In genomic region chr5:134052614-134053013, GRCm38 (mm10) we compare ENCODE assay signal across 25 mouse cellular contexts. TPM values are rescaled to one million over a fixed set of nuclear protein-coding genes. Genes with fewer than 3 reads are reported as not detected.
DNase-seq lines count a peak whose midpoint lies in the region; ATAC-seq and TF ChIP-seq lines count a peak whose summit lies in the region.
"Had no signal": no experiment of that assay in that cellular context is flagged by ENCODE, and none has a peak within 500 bp of the region (broad histone marks: within the 10 kb centered on the region; RNA-seq: fewer than 3 reads in every experiment).

No protein-coding gene starts in this region.

- 87% methylated on average over 4 of the region's 4 CpGs for WGBS in hindbrain, postnatal 0 days
- 91% methylated on average over 4 of the region's 4 CpGs for WGBS in hindbrain, embryonic 16.5 days
- WGBS in liver, adult 2 months = 87% methylated on average over 4 of the region's 4 CpGs
- WGBS in forebrain, embryonic 13.5 days = 73% methylated on average over 4 of the region's 4 CpGs

- no peaks in the 10 kb centered on the region for H3K27me3 ChIP-seq in hindbrain, postnatal 0 days (ENCODE audit: insufficient read depth, low read length)
- no peaks in the 10 kb centered on the region for H3K27me3 ChIP-seq in hindbrain, embryonic 16.5 days (replicated peaks; ENCODE audit: control insufficient read depth, insufficient read depth, low read length)
- no peaks in the 10 kb centered on the region for H3K27me3 ChIP-seq in liver, adult 2 months (ENCODE audit: control insufficient read depth, insufficient read depth, low read length)
- H3K27me3 ChIP-seq in forebrain, embryonic 13.5 days = no peaks in the 10 kb centered on the region
- H3K27me3 ChIP-seq: heart, embryonic 15.5 days; intestine, embryonic 15.5 days; limb, embryonic 15.5 days; neural tube, embryonic 15.5 days had no signal

- no peak for ATAC-seq in hindbrain, postnatal 0 days
- ATAC-seq in hindbrain, embryonic 16.5 days = no peak
- ATAC-seq in forebrain, embryonic 13.5 days = no peak
- ATAC-seq: intestine, embryonic 15.5 days had no signal

- no peak overlapping the region for H3K4me2 ChIP-seq in hindbrain, postnatal 0 days (ENCODE audit: low read depth, low read length)
- no peak overlapping the region for H3K4me2 ChIP-seq in hindbrain, embryonic 16.5 days (ENCODE audit: low read length)
- no peak overlapping the region for H3K4me2 ChIP-seq in forebrain, embryonic 13.5 days
- H3K4me2 ChIP-seq: heart, embryonic 15.5 days; hindbrain, embryonic 13.5 days; intestine, embryonic 15.5 days; limb, embryonic 15.5 days; neural tube, embryonic 15.5 days had no signal

- no peak for TF ChIP-seq POLR2A in liver, adult 2 months (IDR thresholded peaks at IDR 0.05; ENCODE audit: extremely low read depth, insufficient read depth, low read length)

- no peak overlapping the region for H3K4me3 ChIP-seq in hindbrain, postnatal 0 days (ENCODE audit: low read length)
- H3K4me3 ChIP-seq in hindbrain, embryonic 16.5 days (ENCODE audit: low read length) = no peak overlapping the region
- H3K4me3 ChIP-seq in liver, adult 2 months (ENCODE audit: insufficient read depth, low read depth, low read length) = no peak overlapping the region
- H3K4me3 ChIP-seq in forebrain, embryonic 13.5 days = no peak overlapping the region
- H3K4me3 ChIP-seq: heart, embryonic 15.5 days; hindbrain, embryonic 13.5 days; intestine, embryonic 15.5 days; limb, embryonic 15.5 days; midbrain, embryonic 10.5 days; neural tube, embryonic 15.5 days had no signal

- H3K79me2 ChIP-seq in liver, adult 2 months (ENCODE audit: control insufficient read depth, insufficient read depth, low read length) = no peaks in the 10 kb centered on the region

- no peak overlapping the region for H3K27ac ChIP-seq in hindbrain, postnatal 0 days
- no peak overlapping the region for H3K27ac ChIP-seq in hindbrain, embryonic 16.5 days (ENCODE audit: low read depth, low read length)
- no peak overlapping the region for H3K27ac ChIP-seq in liver, adult 2 months (replicated peaks; ENCODE audit: insufficient read depth, low read depth, low read length)
- H3K27ac ChIP-seq in forebrain, embryonic 13.5 days = no peak overlapping the region
- H3K27ac ChIP-seq: heart, embryonic 15.5 days; hindbrain, embryonic 13.5 days; intestine, embryonic 15.5 days; limb, embryonic 15.5 days; midbrain, embryonic 10.5 days; neural tube, embryonic 15.5 days had no signal

- H3K36me3 ChIP-seq in hindbrain, postnatal 0 days (ENCODE audit: insufficient read depth, low read length) = no peaks in the 10 kb centered on the region
- H3K36me3 ChIP-seq in hindbrain, embryonic 16.5 days (ENCODE audit: control insufficient read depth, insufficient read depth, low read length) = no peaks in the 10 kb centered on the region
- H3K36me3 ChIP-seq in liver, adult 2 months (ENCODE audit: control insufficient read depth, insufficient read depth, low read length) = no peaks in the 10 kb centered on the region
- no peaks in the 10 kb centered on the region for H3K36me3 ChIP-seq in forebrain, embryonic 13.5 days (ENCODE audit: poor library complexity, severe bottlenecking)
- H3K36me3 ChIP-seq: heart, embryonic 15.5 days; hindbrain, embryonic 13.5 days; intestine, embryonic 15.5 days; limb, embryonic 15.5 days; midbrain, embryonic 10.5 days; neural tube, embryonic 15.5 days had no signal

- peak; percentile 29; the same call in 1 of the 2 replicates for TF ChIP-seq CTCF in hindbrain, postnatal 0 days (IDR thresholded peaks at IDR 0.05; ENCODE audit: low read depth)
- TF ChIP-seq CTCF in liver, adult 2 months (IDR thresholded peaks at IDR 0.05; ENCODE audit: low read depth, low read length) = peak; percentile 14; the same call in 1 of the 2 replicates

- no peak for DNase-seq in hindbrain, postnatal 0 days (ENCODE audit: low spot score)
- no peak for DNase-seq in liver, adult 2 months (ENCODE audit: extremely low read depth, low read depth, low spot score)
- no peak for DNase-seq in liver
- peak; percentile 32 for DNase-seq in A20 (ENCODE audit: low read depth, low spot score)
- DNase-seq in ZHBTc4 (ENCODE audit: low read depth, low spot score) = peak; percentile 36
- no peak for DNase-seq in kidney, adult 8-10 months
- DNase-seq: adrenal gland, adult 2 months; B cell, adult 2 months; cerebellum, adult 11 months; cerebellum, postnatal 14 days; heart, postnatal 36 days; kidney, postnatal 25 days; left cerebral cortex, postnatal 4 days; lung, adult 18-20 months; lung, postnatal 4 days; right cerebral cortex, adult 18-20 months; thymus, adult 2 months had no signal

- no peaks in the 10 kb centered on the region for H3K4me1 ChIP-seq in hindbrain, postnatal 0 days (ENCODE audit: insufficient read depth, low read length)
- H3K4me1 ChIP-seq in hindbrain, embryonic 16.5 days (ENCODE audit: control insufficient read depth, insufficient read depth, low read depth, low read length) = no peaks in the 10 kb centered on the region
- no peaks in the 10 kb centered on the region for H3K4me1 ChIP-seq in liver, adult 2 months (ENCODE audit: control insufficient read depth, insufficient read depth, low read length)
- H3K4me1 ChIP-seq in forebrain, embryonic 13.5 days = no peaks in the 10 kb centered on the region
- H3K4me1 ChIP-seq: heart, embryonic 15.5 days; intestine, embryonic 15.5 days had no signal

- no peaks in the 10 kb centered on the region for H3K9me3 ChIP-seq in hindbrain, postnatal 0 days (ENCODE audit: low read length)
- H3K9me3 ChIP-seq in hindbrain, embryonic 16.5 days (ENCODE audit: control insufficient read depth, low read length) = no peaks in the 10 kb centered on the region
- no peaks in the 10 kb centered on the region for H3K9me3 ChIP-seq in forebrain, embryonic 13.5 days (replicated peaks)
- H3K9me3 ChIP-seq: heart, embryonic 15.5 days; hindbrain, embryonic 13.5 days; intestine, embryonic 15.5 days; limb, embryonic 15.5 days; midbrain, embryonic 10.5 days; neural tube, embryonic 15.5 days had no signal

- no peak overlapping the region for H3K9ac ChIP-seq in hindbrain, postnatal 0 days (replicated peaks; ENCODE audit: low read length)
- no peak overlapping the region for H3K9ac ChIP-seq in hindbrain, embryonic 16.5 days (ENCODE audit: low read depth, low read length)
- H3K9ac ChIP-seq in liver, adult 2 months (ENCODE audit: low read depth, low read length) = no peak overlapping the region
- H3K9ac ChIP-seq in forebrain, embryonic 13.5 days = no peak overlapping the region
- H3K9ac ChIP-seq: heart, embryonic 15.5 days; hindbrain, embryonic 13.5 days; intestine, embryonic 15.5 days; limb, embryonic 15.5 days; neural tube, embryonic 15.5 days had no signal

RNA-seq across cellular contexts. Expression of gene Castor2, which starts 46.9 kb away (rescaled TPM):
- total RNA-seq in hindbrain, postnatal 0 days (2014; rRNA removed) = 27.4 and 27.5 TPM in 2 replicates
- 21.1 and 21.8 TPM in 2 replicates for polyA plus RNA-seq in hindbrain, postnatal 0 days (2015; fragmentation: Nextera tagmentation; extraction: Ambion mirVana)
- 25.3 and 30.7 TPM in 2 replicates for polyA plus RNA-seq in hindbrain, embryonic 16.5 days (2015; fragmentation: Nextera tagmentation; extraction: Ambion mirVana)
- total RNA-seq in liver, adult 2 months (2014; rRNA removed) = 0.28 and 0.40 TPM in 2 replicates
- 0.81 and 0.97 TPM in 2 replicates for polyA plus RNA-seq in liver, adult 2 months (2012; rRNA removed)
- polyA plus RNA-seq in forebrain, embryonic 13.5 days (2015; fragmentation: Nextera tagmentation; extraction: Ambion mirVana) = 22.6 and 24.1 TPM in 2 replicates

Comparison
In these comparisons a context has a peak if more than half of its experiments do, and no peak if none do; other contexts are left out.
1. DNase-seq: peak in A20 (single experiment) and ZHBTc4 (single experiment); none in hindbrain, postnatal 0 days (single experiment), liver, adult 2 months (single experiment), liver (single experiment) and kidney, adult 8-10 months (0 of 2).
2. RNA of gene Castor2, which starts 46.9 kb away (polyA plus RNA-seq): 25.3 to 30.7 TPM in hindbrain, embryonic 16.5 days, 22.6 to 24.1 TPM in forebrain, embryonic 13.5 days and 21.1 to 21.8 TPM in hindbrain, postnatal 0 days; 0.81 to 0.97 TPM in liver, adult 2 months; every median in the first group is over 10 times any median in the second.